Mouse (Mus musculus): ENCODE results near the gene Clec16a. TPM values are rescaled to one million over a fixed set of nuclear protein-coding genes. Genes with fewer than 3 reads are reported as not detected.
A peak's percentile ranks its signal among the peaks of the same experiment; 100 is the strongest.

The Clec16a gene
- polyA plus RNA-seq, 1 experiment from 2014 or later, result 34.7 TPM

DNA sequence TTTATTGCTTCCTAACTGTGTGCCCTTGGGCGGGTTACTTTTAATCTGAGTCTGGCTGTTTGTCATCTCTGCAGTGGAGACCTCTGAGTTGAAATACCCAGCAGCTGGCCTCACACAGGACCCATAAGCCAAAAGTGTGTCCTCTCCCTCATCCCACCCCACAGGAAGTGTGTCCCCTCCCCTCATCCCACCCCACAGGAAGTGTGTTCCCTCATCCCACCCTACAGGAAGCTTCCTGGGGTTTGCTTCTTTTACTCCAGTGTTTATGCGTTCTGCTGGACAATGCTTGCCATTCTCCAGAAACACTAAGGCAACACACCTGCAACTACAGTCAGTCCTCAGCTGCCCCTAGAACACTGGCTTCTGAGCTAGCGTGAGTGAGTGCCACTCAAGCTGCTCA lies 92.8 kb downstream of the Clec16a start:
- H3K4me3 ChIP-seq (replicated peaks), result no peak overlapping the region
- peaks cover 24% of the 10 kb centered on the region for H3K4me1 ChIP-seq
- H3K4me2 ChIP-seq, result no peak overlapping the region
- no peaks in the 10 kb centered on the region for H3K27me3 ChIP-seq
- no peak overlapping the region for H3K27ac ChIP-seq
- no peak overlapping the region for H3K9ac ChIP-seq
- ATAC-seq (replicated peaks; ENCODE audit: low FRiP score), result 0 out of 2 replicates have a peak, but pooled peaks have one; percentile 4
- H3K36me3 ChIP-seq, result no peaks in the 10 kb centered on the region
- WGBS, result 61% methylated on average over 3 of the region's 3 CpGs
- H3K9me3 ChIP-seq (replicated peaks), result no peaks in the 10 kb centered on the region

- Histone ChIP-seq H3K36me3 (no peaks in the 10 kb centered on the region), H3K4me2 (no peak overlapping the region), H3K4me3 (replicated peaks) (no peak overlapping the region), H3K9ac (no peak overlapping the region), H3K27ac (no peak overlapping the region), H3K4me1 (peaks cover 33% of the 10 kb centered on the region), H3K27me3 (no peaks in the 10 kb centered on the region), H3K9me3 (replicated peaks) (no peaks in the 10 kb centered on the region)
- ATAC-seq (replicated peaks; ENCODE audit: low FRiP score), result no peak
- WGBS, result 62% methylated on average over 13 of the region's 13 CpGs
Measured at GRCm38 (mm10) chr16:10639111-10639889, 94.2 kb downstream of the Clec16a start.

DNA sequence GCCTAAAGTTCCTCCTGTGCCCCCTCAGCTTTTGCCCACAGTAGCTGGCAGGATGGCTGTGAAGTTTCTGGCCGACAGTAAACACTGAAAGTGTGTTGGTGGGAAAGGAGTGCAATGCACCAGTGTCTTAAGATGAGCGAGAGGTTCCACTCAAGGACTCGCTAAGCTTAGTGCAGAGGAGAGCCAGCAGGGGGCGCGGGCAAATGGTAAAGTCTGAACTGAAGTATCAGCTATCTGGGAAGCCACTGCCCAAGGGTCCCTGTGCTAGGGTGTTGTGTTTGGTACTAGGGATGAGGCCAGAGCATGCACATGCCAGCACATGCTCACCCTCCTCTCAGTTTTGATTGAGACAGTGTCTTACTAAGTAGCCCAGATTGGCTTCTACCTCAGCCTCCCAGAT lies 94.9 kb downstream of the Clec16a start:
- H3K4me3 ChIP-seq (replicated peaks), result no peak overlapping the region
- no peak overlapping the region for H3K27ac ChIP-seq
- peaks cover 40% of the 10 kb centered on the region for H3K4me1 ChIP-seq
- no peak overlapping the region for H3K4me2 ChIP-seq
- no peak for ATAC-seq (replicated peaks; ENCODE audit: low FRiP score)
- H3K27me3 ChIP-seq, result no peaks in the 10 kb centered on the region
- 8% methylated on average over 5 of the region's 5 CpGs for WGBS
- no peak overlapping the region for H3K9ac ChIP-seq
- no peaks in the 10 kb centered on the region for H3K36me3 ChIP-seq
- H3K9me3 ChIP-seq (replicated peaks), result no peaks in the 10 kb centered on the region

- Histone ChIP-seq H3K4me1 (peaks cover 44% of the 10 kb centered on the region), H3K9ac (no peak overlapping the region)
- 41% methylated on average over 1 of the region's 1 CpGs for WGBS
Measured at GRCm38 (mm10) chr16:10641146-10641545, 96.0 kb downstream of the Clec16a start.

DNA sequence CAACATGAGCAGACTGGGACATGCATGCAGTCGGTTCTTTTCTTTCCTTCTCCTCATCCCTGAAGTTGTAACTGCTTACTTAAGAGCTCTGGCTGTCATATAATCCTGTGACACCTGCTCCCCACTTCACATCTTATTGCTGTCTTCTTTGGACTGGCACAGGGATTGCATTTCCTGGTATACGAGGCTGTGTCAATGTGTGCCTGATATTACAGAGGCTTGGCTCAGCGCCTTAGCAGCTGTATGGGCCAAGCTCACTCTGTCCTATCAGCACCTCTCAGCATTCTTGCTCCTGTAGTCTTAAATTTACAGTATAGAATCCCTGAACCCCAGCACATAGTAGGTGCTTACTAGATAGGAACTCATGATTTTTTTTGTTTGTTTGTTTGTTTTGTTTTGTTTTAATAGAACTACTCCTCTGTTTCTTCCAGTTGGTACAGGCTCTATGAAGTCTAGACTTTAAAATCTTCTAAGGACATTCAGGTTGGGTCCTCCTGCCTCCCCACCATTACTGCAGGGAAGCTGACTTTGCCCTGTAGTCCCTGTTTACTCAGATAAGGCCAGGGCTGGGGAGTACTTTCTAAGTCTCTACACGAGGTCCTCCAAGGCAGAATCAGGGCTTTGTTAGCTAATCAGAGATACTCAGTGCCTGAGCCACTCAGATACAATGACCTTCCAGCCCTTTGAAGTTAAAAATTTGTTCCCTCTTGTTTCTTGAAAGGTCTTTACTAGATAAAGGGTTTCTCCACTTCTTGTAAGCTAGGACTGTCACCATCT lies 97.9 kb downstream of the Clec16a start:
- WGBS, result 37% methylated on average over 4 of the region's 4 CpGs
- no peak overlapping the region for H3K27ac ChIP-seq

More at GRCm38 (mm10) chr16:10641146-10641545, 96.0 kb downstream of the Clec16a start:
- Histone ChIP-seq H3K27me3 (no peaks in the 10 kb centered on the region), H3K36me3 (no peaks in the 10 kb centered on the region), H3K27ac (no peak overlapping the region), H3K4me3 (replicated peaks) (no peak overlapping the region), H3K4me2 (no peak overlapping the region), H3K9me3 (replicated peaks) (no peaks in the 10 kb centered on the region)
- no peak for ATAC-seq (replicated peaks; ENCODE audit: low FRiP score)

GRCm38 (mm10) chr16:10644238-10644637 lies 99.1 kb downstream of the Clec16a start:
- Histone ChIP-seq H3K4me2 (no peak overlapping the region), H3K9me3 (replicated peaks) (no peaks in the 10 kb centered on the region), H3K4me3 (replicated peaks) (no peak overlapping the region), H3K27ac (peak overlapping the region; percentile 24; the same call in 1 of the 2 replicates), H3K4me1 (peaks cover 29% of the 10 kb centered on the region), H3K9ac (no peak overlapping the region), H3K36me3 (no peaks in the 10 kb centered on the region), H3K27me3 (no peaks in the 10 kb centered on the region)
- ATAC-seq (replicated peaks; ENCODE audit: low FRiP score), result peak; percentile 38; the same call in 1 of the 2 replicates

More for the DNA sequence above, 97.9 kb downstream of the Clec16a start:
- H3K4me2 ChIP-seq, result no peak overlapping the region
- H3K36me3 ChIP-seq, result no peaks in the 10 kb centered on the region
- no peak overlapping the region for H3K4me3 ChIP-seq (replicated peaks)
- peaks cover 38% of the 10 kb centered on the region for H3K4me1 ChIP-seq
- no peak for ATAC-seq (replicated peaks; ENCODE audit: low FRiP score)
- no peaks in the 10 kb centered on the region for H3K9me3 ChIP-seq (replicated peaks)
- no peaks in the 10 kb centered on the region for H3K27me3 ChIP-seq
- no peak overlapping the region for H3K9ac ChIP-seq

DNA sequence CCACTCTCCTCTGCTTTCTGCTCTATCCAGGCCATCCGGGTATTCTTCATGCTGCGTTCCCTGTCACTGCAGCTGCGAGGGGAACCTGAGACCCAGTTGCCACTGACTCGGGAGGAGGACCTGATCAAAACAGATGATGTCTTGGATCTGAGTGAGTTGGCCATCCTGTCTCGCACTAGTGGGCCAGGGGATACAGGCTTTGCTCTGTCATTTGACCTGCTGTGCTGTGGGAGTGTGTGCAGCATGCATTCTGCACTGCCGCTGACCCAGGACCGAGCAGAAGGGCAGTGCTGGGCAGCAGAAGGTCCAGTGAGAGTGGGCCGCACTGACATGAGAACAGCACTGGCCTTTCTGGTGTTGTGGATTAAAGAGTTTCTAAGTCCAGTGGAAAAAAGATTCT lies 99.6 kb downstream of the Clec16a start:
- 57% methylated on average over 8 of the region's 8 CpGs for WGBS
- Histone ChIP-seq H3K9ac (no peak overlapping the region), H3K4me3 (replicated peaks) (no peak overlapping the region), H3K4me2 (no peak overlapping the region), H3K4me1 (peaks cover 24% of the 10 kb centered on the region), H3K27me3 (no peaks in the 10 kb centered on the region), H3K27ac (peak overlapping the region; percentile 48; the same call in 1 of the 2 replicates), H3K36me3 (no peaks in the 10 kb centered on the region), H3K9me3 (replicated peaks) (no peaks in the 10 kb centered on the region)
- ATAC-seq (replicated peaks; ENCODE audit: low FRiP score), result peak; percentile 94

GRCm38 (mm10) chr16:10651804-10652203 lies 106.7 kb downstream of the Clec16a start:
- H3K4me3 ChIP-seq (replicated peaks), result no peak overlapping the region
- no peaks in the 10 kb centered on the region for H3K36me3 ChIP-seq
- H3K27me3 ChIP-seq, result no peaks in the 10 kb centered on the region
- no peaks in the 10 kb centered on the region for H3K9me3 ChIP-seq (replicated peaks)
- no peak for ATAC-seq (replicated peaks; ENCODE audit: low FRiP score)
- peaks cover 15% of the 10 kb centered on the region for H3K4me1 ChIP-seq
- H3K4me2 ChIP-seq, result no peak overlapping the region
- H3K9ac ChIP-seq, result no peak overlapping the region
- no peak overlapping the region for H3K27ac ChIP-seq

- 83% methylated on average over 3 of the region's 3 CpGs for WGBS
- Histone ChIP-seq H3K9ac (no peak overlapping the region), H3K4me3 (replicated peaks) (no peak overlapping the region), H3K27me3 (no peaks in the 10 kb centered on the region), H3K4me2 (no peak overlapping the region), H3K9me3 (replicated peaks) (no peaks in the 10 kb centered on the region), H3K4me1 (peaks cover 20% of the 10 kb centered on the region), H3K27ac (no peak overlapping the region), H3K36me3 (no peaks in the 10 kb centered on the region)
- no peak for ATAC-seq (replicated peaks; ENCODE audit: low FRiP score)
Measured at GRCm38 (mm10) chr16:10652935-10653334, 107.8 kb downstream of the Clec16a start.

- Histone ChIP-seq H3K9me3 (replicated peaks) (no peaks in the 10 kb centered on the region), H3K27ac (no peak overlapping the region), H3K36me3 (no peaks in the 10 kb centered on the region), H3K27me3 (no peaks in the 10 kb centered on the region), H3K4me2 (no peak overlapping the region), H3K4me3 (replicated peaks) (no peak overlapping the region), H3K4me1 (peaks cover 20% of the 10 kb centered on the region), H3K9ac (no peak overlapping the region)
- WGBS, result 78% methylated on average over 3 of the region's 3 CpGs
- no peak for ATAC-seq (replicated peaks; ENCODE audit: low FRiP score)
Measured at GRCm38 (mm10) chr16:10655236-10655635, 110.1 kb downstream of the Clec16a start.

DNA sequence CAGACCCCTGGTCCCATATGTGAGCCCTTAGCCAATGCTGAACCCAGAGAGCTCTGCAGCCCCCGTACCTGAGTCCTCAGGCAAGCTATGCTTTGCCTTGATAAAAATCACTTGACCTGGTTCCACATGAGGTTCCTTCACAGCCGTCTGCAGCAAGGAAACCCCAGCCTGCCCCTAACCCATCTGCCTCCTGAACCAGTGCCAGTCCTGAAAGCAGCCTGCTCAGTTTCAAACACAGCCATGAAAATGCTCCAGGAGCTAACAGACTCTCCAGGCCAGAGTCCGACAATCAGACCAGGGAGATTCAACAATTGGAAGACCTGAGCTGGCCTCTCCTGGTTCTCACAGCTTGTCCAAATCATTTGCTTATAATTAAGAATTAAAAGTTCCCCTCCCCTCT lies 110.8 kb downstream of the Clec16a start:
- H3K9me3 ChIP-seq (replicated peaks), result no peaks in the 10 kb centered on the region
- H3K4me2 ChIP-seq, result no peak overlapping the region
- H3K36me3 ChIP-seq, result no peaks in the 10 kb centered on the region
- peak overlapping the region; percentile 66 for H3K27ac ChIP-seq
- no peaks in the 10 kb centered on the region for H3K27me3 ChIP-seq
- H3K9ac ChIP-seq, result no peak overlapping the region
- ATAC-seq (replicated peaks; ENCODE audit: low FRiP score), result no peak
- WGBS, result 38% methylated on average over 3 of the region's 3 CpGs
- H3K4me1 ChIP-seq, result peaks cover 27% of the 10 kb centered on the region
- no peak overlapping the region for H3K4me3 ChIP-seq (replicated peaks)

DNA sequence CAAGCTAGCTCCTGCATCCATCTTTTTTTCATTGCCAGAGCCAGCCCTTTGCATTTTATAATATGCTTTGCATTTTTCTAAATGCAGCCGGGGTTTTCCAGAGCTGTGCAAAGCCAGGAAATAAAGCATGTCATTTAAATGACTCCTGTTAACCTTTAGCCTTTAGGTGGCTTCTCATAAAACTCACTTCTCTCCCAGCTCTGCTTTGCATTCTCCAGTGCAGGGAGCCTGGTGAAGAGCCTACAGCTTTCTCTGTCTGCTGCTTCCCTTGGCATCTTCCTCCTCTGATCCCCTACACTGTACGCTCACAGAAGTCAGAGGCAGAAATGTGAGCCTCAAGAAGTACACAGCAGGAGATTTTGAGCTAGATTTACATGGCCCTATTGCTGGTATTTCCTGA lies 111.3 kb downstream of the Clec16a start:
- Histone ChIP-seq H3K27ac (peak overlapping the region; percentile 66), H3K27me3 (no peaks in the 10 kb centered on the region), H3K4me2 (no peak overlapping the region), H3K36me3 (no peaks in the 10 kb centered on the region), H3K4me1 (peaks cover 28% of the 10 kb centered on the region), H3K9me3 (replicated peaks) (no peaks in the 10 kb centered on the region), H3K9ac (no peak overlapping the region), H3K4me3 (replicated peaks) (no peak overlapping the region)
- ATAC-seq (replicated peaks; ENCODE audit: low FRiP score), result no peak
- 8% methylated on average over 2 of the region's 2 CpGs for WGBS

Data from kidney, embryonic 15.5 days (tissue).